Mouse (Mus musculus): ENCODE measurements around the gene Cd70. TPM values are rescaled to one million over a fixed set of nuclear protein-coding genes. Genes with fewer than 3 reads are reported as not detected.
A peak's percentile ranks its signal among the peaks of the same experiment; 100 is the strongest.

Gene Cd70
- total RNA-seq (2021), result under 1 TPM in 1 of 2 experiments, not detected in 1; 0.42 TPM
- long read RNA-seq, result 0 reads

DNA sequence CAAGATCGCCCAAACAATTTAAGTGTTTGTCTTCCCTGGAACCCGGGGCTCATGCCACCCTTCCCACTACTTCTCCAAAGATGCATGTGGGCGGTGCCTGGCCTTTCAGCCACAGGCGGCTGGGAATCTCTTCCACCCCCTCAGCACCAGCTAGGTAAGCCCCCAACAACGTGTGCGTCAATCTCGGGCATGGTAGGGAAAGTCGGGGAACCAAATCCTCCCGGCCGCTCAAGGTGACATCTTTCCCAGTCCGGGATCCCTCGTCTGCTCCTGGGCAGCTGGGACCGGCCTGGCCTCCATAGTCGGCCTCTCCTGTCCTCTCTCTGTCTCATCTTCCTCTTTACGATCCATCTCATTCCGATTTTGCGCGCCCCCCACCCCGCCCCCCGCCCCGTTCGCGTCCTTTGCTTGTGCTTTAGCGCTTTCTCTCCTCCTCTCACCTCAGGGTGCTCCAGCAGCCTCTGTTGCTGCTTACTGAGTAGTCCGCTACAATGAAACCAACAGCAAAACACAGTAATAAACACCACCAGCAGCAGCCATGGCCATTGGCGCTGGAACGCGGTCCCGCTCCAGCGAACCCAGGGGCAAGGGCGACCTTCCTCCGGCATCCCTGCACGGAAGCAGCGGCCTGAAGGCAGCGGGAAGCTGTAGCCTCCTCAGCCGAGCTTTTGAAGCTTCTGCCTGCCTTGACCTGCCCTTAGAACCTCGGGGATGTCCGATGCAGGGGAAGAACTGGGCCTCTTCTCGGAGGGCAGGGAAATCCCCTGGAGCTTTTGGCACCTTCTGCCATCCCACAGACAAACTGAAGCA, at the start of gene Cd70:
Cd70 (minus strand) TSS at position 784 of the 810 bp plus-strand sequence.
- DNase-seq (ENCODE audit: low spot score in 2 of 2), result peak; percentile 5 to 12

DNA sequence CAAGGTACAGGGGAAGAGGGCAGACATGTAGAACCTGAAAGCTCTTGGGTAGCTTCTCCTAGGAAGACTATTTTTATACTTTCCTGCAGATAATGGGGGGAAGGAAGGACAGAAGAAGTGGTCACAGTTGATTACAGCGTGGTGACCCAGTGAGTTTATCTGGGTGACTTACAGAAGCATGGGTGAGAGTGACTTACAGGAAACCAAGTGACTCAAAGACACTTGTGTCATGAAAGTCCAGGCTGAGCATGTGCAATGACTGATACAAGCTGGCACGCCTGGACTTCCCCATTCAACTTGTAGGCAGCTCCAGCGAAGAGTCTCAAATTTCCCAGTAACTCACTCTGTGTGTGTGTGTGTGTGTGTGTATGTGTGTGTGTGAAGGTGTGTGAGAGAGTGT, 48.7 kb upstream of the Cd70 start:
- DNase-seq (ENCODE audit: low spot score in 2 of 2), result no peak

DNA sequence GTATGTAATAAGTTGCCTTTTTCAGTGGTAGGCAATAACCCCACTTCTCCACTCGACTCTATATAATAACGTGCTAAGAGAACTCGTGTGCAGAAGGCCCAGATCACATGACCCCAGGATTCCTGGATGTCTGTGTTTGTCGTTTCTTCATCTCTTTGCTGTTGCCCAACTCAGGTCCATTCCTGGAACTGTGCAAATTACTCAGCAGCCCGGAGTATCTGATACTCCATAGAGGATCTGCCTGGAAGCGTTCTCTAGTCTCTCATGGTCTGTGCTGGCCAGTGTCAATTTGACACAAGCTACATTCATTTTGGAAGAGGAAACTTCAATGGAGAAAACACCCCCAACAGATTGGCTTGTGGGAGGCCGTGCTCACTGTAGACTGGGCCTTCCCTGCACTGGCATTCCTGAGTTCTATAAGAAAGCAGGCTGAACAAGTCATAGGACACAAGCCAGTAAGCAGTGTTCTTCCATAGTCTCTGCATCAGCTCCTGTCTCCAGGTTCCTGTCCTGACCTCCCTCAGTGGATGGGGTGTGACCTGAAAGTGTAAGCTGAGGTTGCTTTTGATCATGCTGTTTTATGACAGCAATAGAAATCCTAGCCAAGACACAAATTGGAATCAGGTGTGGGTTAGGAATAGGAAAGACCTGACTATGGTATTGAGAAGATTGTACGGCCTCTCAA, 45.9 kb upstream of the Cd70 start:
- DNase-seq (ENCODE audit: low spot score in 2 of 2), result no peak

DNA sequence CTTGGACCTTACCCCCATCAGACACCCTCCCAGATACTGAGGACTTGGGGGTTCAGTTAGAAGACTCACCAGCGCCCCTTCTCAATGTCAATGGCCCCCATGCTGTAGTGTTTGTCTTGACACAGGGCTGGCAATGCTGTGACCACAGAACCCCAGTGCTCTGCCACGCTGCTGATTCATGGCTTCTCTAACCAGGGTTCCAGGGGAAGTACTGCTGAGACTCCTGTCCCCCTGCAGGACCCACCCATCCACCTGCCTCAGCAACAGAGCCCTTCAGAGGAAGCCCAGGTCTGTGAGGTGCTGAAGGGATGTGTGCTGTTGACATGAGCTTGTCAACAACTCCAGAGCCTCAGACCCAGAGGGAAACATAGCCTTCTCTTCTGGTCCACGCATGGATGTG, 45.2 kb upstream of the Cd70 start:
- DNase-seq (ENCODE audit: low spot score in 2 of 2), result no peak

DNA sequence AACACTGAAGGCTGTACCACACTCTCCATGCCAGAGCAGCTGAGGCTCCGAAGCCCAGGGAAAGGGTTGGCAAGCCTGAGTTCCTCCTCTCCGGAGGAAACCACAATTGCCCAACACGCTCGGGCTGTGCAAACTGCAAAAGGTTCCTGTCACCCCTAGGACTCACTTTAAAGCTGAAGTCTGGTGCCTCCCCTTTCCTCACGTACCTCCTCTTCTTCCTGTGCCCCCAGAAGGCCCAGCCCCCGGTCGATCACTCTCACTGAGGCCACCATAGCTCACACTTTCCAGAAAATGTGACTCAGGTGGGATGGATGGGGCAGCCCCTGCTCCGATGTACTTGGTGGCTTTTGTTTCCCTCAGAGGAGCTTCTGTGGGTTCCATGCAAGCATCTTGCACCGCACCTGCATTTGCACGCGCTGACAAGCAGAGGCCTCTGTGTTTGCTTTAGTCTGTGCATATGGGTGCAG, 44.5 kb upstream of the Cd70 start, which contains the start of gene Tnfsf14:
Tnfsf14 (minus strand) TSS at position 137 of the 467 bp plus-strand sequence.
- no peak for DNase-seq (ENCODE audit: low spot score in 2 of 2)

DNA sequence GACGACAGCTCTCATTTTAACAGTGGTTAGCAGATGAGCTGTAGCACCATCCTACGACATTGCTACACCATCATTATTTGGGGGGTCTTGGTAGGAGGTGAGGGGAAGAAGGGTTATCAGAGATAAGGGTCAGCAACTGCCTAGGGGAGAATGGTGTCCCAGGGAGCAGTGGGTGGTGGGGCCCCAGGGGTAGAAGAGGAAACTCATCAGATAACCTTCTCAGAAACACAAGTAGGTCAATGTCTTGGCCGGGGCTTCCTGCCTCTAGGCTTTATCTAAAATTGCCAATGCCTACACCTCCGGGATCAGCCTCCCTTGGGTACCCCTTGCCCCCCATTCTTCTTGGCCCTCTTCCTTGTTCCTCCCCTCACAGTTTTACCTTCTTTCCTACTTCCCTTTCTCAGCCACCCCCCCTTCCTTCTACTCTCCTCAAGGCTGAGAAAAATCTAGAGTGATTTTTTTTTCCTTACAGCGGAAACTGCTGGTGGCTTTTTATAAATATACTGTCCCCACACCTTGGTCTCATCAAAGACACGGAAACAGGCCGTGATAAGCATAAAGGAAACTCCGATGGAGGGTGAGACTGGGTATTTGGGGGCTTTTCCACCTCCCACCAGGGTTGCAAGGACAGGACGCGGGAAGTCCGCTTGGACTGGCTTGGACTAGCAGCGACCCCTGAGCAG, 39.1 kb upstream of the Cd70 start:
- no peak for DNase-seq (ENCODE audit: low spot score in 2 of 2)

DNA sequence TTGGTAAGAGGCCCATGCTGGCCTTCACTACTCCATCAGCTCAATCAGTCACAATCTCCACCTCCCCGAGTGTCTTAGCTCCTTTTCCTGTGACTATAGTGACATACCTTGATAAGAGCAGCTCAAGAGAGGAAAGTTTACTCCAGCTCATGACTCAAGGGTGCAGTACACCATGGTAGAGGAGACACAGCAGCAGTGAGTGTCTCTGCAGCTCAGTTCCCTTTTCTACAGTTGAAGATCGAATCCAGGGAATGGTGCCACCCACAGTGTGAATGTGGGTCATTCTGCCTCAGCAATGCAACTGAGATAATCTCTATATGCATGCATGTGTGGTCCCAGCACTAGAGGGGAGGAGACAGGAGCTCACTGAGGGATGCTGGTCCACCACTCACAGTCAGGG, 36.1 kb upstream of the Cd70 start:
- no peak for DNase-seq (ENCODE audit: low spot score in 2 of 2)

DNA sequence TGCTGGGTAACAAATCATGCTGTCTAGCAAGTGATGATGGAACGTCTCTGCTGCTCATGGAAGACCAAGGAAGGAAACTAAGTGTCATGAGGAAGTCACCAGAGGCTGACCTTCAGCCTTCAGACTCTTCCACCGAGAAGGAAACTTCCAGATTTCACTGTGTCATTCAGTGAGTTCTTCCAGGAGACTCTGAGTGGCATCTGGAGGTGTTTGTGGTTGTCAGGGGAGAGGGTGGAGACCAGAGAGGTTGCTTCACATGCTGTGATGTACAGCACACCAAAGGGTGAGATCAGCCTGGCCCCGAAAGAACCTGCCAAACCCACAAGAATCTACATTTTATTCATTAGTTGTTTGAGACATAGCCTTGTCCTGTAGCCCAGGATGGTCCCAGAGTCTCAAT, 33.3 kb upstream of the Cd70 start:
- DNase-seq (ENCODE audit: low spot score in 2 of 2), result no peak

DNA sequence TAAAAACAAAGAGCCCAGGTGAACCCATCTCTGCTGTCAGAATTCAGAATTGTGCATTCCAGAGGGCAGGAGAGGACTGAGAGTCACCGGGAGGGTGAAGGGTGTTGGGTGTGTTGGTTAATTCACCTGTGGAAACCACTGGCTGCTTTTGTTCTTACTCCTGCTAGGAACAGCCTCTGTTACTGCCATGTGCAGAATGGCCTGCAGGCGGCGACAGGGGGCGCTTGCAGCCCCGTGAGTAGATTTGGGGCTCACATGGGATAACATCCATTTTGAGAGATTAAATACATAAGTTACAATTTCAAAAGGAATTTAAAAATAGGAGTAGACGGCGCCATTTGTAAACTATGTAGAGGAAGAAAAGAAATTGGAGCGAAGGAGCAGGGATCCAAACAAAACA, 30.8 kb upstream of the Cd70 start:
- DNase-seq (ENCODE audit: low spot score in 2 of 2), result no peak

DNA sequence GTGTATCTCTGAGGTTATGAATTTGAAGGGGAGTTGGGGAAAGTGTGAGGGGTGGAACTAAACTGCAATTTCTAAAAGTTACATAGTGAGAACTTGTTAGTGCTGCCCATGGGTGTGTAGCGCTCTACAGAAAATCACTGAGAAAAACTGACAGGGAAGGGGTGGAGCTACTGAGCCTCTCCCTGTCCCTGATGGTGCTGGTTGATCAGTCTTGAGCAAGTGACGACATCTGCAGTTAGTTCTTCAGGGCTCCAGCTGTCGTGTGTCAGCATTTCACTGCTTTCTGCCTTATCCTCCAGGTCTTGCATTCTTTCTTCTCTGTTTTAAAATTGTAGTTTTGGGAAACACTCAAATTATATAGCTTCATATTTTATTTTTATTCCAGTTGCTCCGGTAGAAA, 23.8 kb upstream of the Cd70 start:
- no peak for DNase-seq (ENCODE audit: low spot score in 2 of 2)

DNA sequence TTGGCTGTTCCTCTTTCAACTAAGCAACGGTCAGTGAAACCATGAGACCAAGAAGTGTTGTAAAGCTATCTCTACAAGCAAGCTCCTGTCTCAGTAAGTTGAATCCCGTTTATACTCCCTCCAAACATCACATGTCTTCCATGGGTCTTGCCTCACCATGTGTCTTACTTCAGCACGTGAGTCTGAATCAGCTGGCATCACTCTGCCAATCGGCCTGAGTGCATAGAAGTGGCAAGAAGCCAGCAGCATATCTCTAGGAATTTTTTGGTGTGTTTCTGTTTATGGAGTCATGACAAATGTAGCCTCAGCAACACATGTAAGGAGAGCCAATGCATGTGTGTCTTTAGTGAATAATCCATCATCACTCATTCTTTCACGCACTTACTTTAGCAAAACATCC, 22.8 kb upstream of the Cd70 start:
- no peak for DNase-seq (ENCODE audit: low spot score in 2 of 2)

DNA sequence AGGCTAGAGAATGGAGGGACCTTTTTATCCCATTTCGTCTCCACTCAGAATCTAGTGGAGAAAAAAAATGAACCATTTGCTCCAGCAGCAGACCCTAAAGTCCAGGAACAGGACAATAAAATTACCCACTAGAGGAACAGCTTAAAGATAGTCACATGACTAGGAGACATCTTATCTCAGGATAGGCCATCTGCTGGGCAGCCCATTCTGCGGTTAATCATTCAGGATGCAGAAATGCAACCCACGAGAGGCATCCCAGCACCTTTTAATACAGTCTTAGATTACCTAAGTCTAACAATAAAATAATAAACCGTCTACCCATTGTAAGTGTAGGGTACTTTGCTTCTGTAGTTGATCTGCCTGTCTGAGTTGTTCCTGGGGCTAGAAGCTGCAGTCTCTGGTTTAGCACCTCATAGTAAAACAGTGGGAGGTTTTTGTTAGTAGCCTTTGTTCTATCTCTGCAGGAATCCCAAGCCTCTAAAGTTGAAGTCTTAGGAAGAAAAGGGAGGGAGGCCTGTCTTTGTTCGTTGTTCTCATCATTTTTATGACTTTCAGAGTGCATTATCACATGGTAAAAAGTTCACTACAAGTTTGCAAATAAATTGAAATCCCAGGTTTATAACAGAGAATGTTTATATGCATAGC, 21.2 kb upstream of the Cd70 start:
- no peak for DNase-seq (ENCODE audit: low spot score in 2 of 2)

DNA sequence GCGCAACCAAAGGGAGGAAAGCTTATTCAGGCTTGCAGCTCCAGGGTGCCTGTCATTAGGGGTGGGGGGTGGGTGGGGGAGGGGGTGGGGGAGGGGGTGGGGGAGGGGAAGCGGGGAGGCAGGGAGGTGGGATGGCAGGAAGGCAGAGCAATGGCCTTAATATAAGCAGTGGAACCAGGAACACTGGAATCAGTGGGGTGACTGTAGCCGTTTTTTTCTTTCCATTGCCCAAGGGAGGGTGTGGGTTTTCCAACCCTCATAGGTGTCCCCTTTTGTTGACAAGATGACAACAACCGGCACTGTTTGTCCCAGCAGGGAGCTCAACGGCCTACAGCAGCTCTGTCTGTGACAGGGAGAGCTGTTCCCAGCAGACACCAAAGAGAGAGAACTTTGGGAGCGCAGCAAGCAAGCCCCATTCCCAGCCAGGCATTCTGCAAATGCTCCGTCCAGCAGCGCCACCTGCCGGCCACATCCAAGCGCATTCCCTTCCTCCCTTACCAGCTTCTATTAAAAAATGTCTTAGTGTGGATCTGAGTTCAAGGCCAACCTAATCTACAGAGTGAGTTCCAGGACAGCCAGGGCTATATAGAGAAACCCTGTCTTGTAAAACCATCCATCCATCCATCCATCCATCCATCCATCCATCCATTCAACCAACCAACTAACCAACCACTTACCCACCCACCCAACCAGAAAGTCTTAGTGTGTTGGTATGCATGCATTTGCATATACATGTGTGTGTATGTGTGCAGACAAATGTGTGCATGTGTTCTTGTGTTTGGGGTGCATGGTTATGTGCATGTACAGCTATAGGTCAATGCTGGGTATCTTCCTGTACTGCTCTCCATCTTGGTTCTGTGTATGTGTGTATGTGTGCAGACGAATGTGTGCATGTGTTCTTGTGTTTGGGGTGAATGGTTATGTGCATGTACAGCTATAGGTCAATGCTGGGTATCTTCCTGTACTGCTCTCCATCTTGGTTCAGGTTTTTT, 17.5 kb upstream of the Cd70 start:
- DNase-seq (ENCODE audit: low spot score in 2 of 2), result peak; percentile 93 to 95

DNA sequence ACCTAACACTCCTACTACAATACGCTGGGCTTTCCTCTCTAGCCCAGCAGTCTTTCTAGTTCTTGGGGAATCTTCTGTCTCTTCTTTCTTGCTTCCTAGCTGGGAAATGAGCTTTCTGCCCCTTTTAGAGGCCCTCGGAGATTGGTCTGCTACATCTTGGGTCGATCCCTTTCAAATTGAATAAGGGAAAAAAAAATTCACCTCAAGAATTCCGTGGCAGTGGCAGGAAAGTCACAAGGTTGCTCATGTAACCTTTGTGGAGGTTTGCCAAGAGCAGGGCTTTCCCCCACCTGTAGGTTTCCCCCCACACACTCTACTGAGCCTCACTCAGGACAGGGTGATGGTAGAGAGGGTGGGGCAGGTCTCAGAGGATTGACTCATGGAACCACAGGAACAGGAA, 4.2 kb upstream of the Cd70 start:
- DNase-seq (ENCODE audit: low spot score in 2 of 2), result no peak

DNA sequence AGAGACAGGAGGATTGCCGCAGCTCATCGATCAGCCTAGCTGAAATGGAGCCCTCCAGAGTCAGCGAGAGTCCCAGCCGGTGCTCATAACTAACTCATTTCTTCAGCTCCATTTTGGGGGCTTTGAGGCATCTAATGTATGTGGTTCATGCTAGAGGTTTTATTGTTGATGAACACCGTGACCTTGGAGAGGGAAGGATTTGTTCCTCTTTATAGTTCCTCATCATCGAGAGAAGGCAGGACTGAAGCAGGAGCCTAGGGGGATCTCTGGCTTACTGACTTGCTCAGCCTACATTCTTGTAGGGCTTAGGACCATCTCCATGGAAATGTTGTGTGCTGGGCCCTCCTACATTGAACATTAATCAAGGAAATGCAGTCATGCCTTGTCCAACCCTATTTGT, 3.4 kb upstream of the Cd70 start:
- no peak for DNase-seq (ENCODE audit: low spot score in 2 of 2)

DNA sequence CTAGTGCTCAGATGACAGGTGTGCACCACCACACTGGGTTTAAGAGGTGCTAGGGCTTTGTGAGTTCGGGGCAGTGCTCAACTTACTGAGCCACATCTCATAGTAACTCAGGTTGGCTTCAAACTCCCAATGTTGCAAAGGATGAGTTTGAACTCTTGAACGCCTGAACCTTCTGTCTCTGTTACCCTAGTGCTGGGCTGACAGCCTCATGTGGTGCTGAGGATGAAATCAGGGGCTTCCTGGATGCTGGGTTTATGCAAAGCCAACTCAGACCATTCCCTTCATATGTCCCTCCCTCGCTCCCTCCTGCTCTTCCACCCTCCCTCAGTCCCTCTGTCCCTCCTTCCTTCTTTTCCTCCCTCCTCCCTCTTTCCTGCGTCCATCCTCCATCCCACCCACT, 1.2 kb downstream of the Cd70 start:
- DNase-seq (ENCODE audit: low spot score in 2 of 2), result no peak

DNA sequence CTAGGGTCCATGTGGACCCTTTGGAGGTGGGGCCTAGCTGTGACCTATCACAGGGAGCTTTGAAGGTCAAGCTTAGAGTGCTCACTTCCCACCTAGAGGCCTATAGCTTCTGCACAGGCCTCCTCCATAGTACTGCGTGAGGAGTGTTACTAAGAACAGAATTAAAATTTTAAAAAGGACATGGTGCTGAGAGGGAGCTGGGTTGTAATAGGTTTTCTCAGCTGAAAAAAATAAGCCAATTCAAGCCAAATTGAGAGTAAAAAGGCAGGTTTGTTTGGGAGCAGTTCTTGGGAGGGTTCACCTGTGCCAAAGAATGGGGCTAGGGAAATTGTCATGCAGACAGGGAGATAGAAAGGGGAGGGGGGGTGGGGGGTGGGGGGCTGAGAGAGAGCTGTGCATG, 4.5 kb downstream of the Cd70 start:
- no peak for DNase-seq (ENCODE audit: low spot score in 2 of 2)

DNA sequence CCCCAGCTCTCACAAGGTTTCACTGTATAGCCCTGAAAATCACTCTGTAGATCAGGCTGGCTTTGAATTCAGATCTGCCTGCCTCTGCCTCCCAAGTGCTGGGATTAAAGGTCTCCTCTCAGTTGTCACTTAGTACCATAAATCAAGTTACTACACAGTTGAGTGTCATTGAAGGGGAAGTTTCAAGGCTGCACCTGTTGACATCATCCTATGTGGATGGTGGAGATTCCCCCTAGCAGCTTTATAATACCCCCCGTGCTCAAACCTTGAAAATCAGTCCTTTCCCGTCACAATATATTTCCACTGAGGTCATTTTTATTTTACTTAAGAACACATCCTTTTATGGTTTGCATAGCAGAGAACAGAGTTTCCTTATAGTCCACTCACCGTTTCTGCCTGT, 5.9 kb downstream of the Cd70 start:
- DNase-seq (ENCODE audit: low spot score in 2 of 2), result no peak

DNA sequence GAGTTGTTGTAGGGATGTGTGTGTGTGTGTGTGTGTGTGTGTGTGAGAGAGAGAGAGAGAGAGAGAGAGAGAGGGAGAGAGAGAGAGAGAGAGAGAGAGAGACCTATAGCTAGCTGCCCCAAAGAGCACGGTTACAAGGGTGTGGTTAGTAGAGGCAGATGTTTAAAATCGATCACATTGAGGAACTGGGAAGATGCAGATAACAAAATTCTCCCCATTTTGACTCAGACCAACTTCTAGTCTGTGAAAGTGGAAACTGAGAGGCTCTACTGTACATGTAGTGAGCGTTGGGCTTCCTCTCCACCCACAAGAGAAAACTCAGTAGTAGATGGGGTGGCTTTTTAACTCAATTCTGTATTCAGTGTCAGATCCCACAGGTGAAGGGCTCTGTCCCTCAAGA, 9.9 kb downstream of the Cd70 start:
- DNase-seq (ENCODE audit: low spot score in 2 of 2), result no peak

DNA sequence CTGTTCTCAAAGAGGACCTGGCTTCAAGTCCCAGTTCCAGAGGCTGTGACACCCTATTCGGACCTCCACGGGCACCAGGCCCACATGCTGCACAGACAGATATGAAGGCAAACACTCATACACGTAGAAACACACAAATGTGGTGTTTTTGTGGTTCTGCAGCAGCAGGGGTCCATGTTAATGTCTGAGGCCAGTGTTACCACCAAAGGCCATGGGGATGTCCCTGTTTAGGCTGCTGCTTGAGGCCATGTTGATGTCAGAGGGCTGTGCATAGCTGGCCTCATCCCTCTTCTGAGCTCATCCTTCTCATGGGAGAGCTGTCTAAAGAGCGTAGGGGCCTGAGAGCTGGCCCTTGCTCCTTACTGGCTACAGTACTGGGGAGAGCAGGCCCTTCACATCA, 10.9 kb downstream of the Cd70 start:
- no peak for DNase-seq (ENCODE audit: low spot score in 2 of 2)

All from layer of hippocampus, postnatal 10 days (tissue).